Mouse (Mus musculus) mouse embryonic stem cell (cell line): Measurements from ENCODE around the gene Slco1b2.
"Not testable (repeated sequence)": the region's sequence is repeated elsewhere in the genome, so short reads cannot be mapped to it uniquely, and the experiment has no call there.

Experiments
- in situ Hi-C, 2 experiments: fragments of 300-500 bp; cut with MboI; formaldehyde crosslinking; loops; 1 replicate in 1 of 2; 3 replicates in 1 of 2; pipeline ENCODE4 v1.14.3; 2019 to 2020; ENCODE audit warnings: low sequenced_read_pairs in 2 of 2, low pct_unique_long_range_greater_than_20kb in 1 of 2, mixed read lengths in 1 of 2; ENCODE audit not compliant: unreplicated experiment in 1 of 2

Gene Slco1b2

DNA sequence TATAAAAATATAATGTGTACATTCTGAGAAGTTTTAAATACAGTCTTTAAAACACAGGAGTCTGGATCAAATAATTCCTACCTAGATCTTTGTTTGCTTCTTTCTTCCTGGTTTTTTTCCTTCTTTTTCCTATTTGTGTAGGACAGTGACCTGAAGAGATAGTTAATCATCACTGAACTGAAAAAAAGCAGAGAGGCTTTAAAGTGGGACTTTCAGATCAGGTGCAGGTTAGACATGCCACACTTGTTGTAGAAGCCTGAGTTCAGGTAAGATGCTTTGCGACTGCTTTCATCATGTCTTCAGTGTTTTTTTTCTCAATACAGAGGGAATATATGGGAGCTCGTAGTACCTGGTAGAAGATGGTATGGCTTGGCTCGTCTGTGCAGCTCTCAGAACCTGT lies at the start of gene Slco1b2:
Gene Slco1b2 (plus strand): TSS at position 228 of the 400 bp plus-strand sequence.
- in situ Hi-C loops: no loop called here

DNA sequence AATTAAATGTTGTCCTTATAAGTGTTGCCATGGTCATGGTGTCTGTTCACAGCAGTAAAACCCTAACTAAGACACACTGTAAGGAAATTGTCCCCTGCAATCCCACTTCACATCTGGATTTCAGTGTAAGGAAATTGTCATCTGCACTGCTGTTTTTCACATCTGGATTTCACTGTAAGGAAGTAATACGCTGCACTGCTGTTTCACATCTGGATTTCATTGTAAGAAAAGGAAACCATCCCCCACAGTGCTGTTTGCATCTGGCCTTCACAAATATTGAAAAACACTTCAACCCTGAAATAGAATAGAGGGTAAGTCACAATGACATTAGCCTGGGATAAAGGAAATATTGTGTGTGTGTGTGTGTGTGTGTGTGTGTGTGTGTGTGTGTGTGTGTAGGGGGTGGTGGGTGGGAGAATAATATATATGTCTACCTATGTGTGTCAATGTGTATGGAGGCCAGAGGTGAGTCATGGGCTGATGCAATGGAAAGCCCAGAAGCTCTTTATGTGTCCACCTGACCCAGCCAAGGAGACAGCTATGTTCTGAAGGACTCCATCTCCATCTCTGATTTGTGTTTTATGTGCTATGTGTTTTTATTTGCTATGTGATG lies 44.4 kb upstream of the Slco1b2 start:
- in situ Hi-C loops: no loop called here

DNA sequence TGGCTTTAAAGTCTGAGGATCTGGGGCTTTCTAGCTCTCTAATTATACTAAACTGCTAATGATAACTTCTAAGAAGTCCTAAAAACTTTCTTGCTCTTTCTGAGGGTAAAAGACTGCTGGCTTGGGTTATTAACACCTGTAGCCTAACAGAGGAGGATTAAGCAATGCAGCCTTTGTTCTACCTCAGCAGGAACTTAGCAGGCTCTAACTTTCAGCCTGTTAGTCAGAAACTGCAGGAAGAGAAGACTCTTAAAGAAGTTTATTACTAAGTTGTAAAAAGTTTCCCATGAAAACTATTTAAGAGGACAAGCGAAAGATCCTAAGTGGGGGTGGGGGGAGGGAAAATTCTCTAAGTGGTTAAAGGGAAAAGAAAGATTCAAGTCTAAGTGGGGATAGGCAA lies 39.3 kb upstream of the Slco1b2 start:
- in situ Hi-C loops: no loop called here

DNA sequence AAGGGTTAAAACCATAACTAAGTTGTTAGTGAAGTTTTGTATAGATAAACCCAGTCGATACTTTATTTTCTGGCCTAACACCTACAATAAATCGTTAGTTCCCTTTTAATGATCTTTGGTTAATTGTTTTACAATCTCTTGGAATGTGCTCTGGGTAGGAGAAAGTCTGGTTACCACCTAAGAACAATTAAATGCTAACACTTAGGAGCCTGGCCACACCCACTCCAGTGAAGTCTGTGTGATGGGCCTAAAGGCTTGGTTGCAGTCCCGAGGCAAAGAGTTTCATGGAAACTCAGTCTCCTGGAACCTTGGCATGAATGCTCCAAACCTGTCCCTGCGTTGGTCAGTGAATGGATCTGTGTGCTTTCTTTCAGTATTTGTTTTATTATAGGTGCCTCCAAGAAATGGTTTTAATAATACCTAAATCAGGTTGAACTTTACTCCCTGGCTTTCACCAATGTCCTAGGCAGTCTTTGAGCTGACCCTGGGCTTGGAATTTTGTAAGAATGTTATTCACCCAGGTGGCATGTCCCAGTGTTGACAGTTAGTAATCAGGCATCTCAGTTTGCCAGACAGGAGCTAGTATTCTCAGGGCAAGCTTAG lies 38.6 kb upstream of the Slco1b2 start:
- in situ Hi-C loops: not testable (repeated sequence)

DNA sequence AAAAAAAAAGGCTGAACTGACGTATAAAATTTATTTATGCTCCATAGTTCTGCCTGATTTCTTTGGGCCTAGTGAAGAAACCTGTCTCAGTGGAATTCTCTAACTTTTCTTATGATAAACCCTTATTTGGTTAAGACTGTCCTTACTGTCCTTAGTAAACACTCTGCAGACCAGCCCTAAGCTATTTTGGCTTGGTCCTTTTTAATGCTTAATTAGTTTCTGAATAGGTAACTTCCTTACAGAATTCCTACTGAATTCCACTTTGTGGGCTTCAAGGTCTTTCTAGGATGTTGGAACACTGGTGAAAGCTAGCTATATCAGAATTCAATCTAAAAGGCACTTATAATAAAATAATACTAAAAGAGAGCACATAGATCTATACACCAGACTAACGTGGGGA lies 33.2 kb upstream of the Slco1b2 start:
- in situ Hi-C loops: no loop called here

DNA sequence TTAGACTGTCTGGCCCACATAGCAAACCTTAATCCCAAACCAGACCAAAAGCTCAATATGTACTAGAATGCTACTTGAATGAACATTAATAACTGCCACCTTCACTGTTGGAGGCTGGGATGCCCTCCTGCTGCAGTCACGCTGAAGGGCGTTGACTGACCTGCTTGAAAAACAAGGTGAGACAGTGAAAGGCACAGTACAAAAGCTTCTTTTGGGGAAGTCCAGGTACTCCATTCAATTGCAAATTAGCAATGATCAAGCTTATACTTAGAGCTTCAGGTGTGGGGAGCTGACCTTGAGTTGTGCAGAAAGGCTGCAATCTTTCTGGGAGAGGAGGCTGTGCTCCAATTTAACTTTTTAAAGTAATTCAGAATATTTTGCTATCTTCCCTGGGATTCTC lies 32.3 kb upstream of the Slco1b2 start:
- in situ Hi-C loops: no loop called here

DNA sequence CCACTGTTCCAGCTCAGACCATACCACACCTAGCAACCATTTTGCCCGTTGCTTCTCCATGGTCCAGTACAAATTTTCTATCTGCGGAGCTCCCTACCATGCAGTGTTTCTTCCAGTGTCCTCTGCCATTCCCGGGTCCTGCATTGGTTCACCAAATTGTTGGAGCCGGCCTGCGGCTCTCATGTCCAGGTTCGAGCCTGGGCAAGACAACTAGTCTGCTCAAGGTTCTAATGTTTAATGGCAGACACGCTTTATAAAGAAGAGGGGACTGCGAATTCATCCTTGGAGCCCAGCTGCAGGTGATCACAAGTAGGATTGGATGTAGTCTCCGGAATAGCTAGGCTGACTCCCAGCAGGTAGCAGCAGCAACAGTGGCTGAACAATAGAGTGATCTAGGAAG lies 28.4 kb upstream of the Slco1b2 start:
- in situ Hi-C loops: no loop called here

DNA sequence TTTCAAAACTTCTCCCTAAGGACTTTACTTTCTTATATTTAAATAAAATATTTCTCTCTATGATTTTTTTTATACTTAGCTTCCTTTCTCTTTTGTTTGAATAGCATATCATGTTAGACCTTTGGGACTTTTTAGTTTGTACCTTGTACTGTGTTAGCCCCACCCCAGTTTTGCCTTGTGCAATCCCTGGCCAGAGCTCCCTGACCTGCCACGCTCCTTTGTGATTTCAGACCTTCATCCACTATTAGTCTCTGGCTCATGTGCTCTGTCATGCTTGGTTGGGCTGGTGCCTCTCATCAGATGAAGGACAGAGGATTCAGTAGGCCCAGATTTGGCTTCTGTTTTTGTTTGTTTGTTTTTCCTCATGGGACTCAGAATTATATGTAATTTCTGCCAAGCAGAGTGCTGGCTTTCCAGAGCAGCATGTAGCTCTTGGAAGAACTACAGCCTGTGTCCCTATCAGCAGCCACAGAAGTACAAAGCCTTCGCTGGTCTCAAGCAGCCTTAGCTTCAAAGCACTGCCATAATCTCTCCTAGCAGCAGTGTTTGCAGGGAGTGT lies 18.5 kb upstream of the Slco1b2 start:
- in situ Hi-C loops: no loop called here

DNA sequence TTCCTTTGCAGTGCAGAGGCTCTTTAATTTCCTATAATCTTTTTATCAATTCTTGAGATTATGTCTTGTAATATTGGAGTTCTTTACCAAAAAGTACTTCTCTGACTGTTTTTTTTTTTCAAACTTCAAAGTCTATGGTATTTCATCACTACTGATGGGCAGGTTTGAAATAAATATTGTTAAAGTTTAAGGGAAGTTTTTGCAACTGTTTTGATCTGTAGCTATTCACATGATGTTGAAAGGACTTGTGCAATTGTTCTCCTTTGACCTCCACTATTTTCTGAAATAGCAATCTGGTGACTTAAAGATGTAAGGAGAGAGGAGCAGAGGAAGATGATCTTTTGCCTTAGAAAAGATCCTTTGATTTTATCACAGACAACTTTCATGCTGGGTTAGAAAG lies 15.3 kb upstream of the Slco1b2 start:
- in situ Hi-C loops: no loop called here

DNA sequence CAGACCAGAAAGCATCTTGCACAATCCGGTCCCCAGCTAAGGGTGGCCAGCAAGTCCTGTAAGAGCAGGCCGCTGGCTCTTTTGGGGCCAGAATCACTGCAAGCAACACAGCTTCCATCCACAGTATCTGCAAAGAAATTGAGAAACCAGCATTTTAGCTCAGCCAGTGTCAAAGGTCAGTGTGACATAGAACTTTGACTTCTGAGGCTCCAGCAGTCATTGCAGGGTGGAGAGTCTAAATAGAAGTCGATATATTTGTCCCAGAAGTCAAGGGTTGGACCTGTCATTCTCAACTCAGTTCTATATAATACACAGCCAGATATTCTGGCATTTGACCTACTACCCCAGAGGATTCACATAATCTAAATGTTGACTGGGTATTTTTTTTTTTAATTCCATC lies 14.0 kb upstream of the Slco1b2 start:
- in situ Hi-C loops: no loop called here

DNA sequence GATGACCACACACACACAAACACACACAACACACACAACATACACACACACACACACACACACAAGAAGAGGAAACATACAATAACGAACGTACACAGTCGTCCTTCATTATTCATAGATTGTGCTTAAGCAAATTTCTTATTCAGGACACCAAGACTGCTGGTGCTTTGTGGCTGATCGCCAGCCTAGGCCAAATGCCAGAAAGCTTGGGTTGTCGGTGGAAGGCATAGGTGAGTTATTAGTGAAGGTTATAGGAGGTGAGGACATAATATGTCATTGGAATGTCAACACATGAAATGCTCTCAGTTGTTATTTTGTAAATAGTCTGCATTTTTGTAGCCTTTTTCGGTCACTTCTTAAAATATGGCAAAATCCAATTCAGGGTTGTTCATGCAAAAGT lies 3.6 kb downstream of the Slco1b2 start:
- in situ Hi-C loops: no loop called here

DNA sequence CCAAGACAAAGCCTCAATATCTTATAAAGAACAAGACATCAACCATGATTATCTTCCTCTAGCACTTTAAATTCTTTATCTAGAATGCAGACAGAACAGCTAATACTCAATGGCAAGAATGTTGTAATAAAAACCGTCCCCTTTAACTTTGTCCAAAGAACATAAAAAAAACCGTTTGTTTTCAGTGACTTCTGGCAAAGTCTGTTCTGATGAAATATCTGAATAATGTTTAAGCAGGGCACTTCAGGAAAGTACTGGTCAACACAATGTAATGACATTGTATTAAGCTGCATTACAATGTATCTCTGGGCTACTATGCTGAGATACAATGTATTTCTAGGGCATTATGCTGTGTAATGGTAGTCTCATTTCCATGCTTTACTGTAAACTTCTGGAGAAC lies 5.9 kb downstream of the Slco1b2 start:
- in situ Hi-C loops: no loop called here

DNA sequence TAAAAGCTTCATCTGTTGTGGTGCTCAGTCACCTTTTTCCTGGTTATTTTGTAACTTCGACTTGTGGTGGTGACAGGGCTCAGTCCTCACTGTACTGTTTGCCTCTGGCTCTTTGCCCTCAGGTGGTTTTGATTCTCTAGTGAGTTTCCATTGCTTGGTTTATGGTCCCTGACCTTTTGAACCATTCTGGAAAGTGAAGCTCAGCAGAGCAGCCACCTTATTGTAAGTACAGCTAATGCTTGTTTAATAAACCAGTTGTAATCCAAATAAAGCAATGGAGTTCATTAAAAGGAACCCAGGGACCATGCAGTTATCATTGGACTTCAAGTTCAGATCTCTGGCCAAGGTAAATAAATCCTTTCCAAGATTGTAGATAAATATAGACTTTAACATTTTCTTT lies 11.3 kb downstream of the Slco1b2 start:
- in situ Hi-C loops: no loop called here

DNA sequence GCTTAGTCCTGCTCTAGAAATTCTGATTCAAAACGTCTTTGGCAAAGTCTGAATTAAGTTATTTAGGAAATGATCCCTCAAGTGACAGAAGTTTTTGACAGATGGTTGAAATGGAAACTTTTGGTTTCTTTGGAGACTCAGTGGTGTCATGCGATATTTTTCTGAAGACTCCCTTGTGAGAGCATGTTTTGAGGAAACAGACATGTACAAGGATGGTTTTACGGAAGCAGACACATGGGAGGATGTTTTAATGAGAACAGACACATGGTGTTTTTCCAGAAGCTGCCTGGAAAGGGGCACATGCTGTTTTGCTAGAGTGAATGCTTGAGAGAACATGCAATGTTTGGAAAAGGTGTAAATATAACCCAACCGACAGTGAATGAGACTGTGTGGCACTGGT lies 57.7 kb downstream of the Slco1b2 start:
- in situ Hi-C loops: no loop called here

DNA sequence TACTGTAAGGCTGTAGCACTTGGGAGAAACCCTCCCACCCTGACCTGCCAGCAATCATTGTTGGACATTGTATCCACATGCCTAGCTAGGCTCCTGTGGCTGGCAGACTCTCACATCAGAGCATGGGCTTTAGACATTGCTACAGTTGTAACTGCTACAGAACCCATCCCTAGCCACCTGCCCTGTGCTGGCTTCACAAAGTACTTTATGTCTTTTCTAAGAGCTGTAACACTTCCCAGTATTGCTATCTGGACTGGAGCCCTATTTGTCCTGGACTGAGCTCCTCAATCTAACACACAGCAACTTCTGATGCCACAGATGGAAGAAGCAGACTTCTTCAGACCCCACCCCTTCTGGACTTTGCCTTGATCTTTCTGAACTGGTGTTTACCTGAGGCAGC lies 61.9 kb downstream of the Slco1b2 start:
- in situ Hi-C loops: no loop called here
